Mouse (Mus musculus): Measurements from ENCODE around the gene Ccdc13. TPM values are rescaled to one million over a fixed set of nuclear protein-coding genes. Genes with fewer than 3 reads are reported as not detected.

Gene Ccdc13
- polyA plus RNA-seq, 1 experiment from 2014 or later, result 2.3 TPM

DNA sequence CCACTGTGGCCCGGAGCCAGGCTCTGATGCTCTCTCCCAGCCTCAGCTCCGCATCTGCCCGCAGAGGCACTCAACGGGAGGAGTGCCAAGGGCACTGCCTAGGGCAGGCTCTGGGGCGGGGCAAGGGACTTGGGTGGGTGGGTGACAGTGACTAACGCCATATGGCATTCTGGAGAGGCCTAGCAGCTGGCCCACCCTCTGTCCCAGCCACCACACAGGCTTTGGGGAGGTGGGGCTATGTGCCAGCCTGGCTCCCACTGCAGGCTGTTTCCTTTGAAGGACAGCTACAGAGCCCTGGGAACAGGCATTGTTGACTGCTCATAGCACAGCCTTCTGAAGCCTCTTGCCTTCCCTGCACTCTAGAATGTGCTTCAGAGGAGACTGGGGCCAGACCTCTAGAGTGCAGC lies 16.7 kb downstream of the Ccdc13 start:
- peak; percentile 51 for DNase-seq
- H3K27ac ChIP-seq (replicated peaks; ENCODE audit: low read depth, low read length), result peak overlapping the region; percentile 64; the same call in 1 of the 2 replicates
- no peak overlapping the region for H3K4me3 ChIP-seq (replicated peaks; ENCODE audit: low read depth, low read length)
- no peak overlapping the region for H3K4me2 ChIP-seq (ENCODE audit: low read length)
- no peaks in the 10 kb centered on the region for H3K27me3 ChIP-seq (ENCODE audit: control insufficient read depth, insufficient read depth, low read length)
- peaks cover 4% of the 10 kb centered on the region; the same call in 1 of the 2 replicates for H3K4me1 ChIP-seq (ENCODE audit: control insufficient read depth, insufficient read depth, low read length)
- 70% methylated on average over 6 of the region's 6 CpGs for WGBS
- ATAC-seq (ENCODE audit: low FRiP score, low TSS enrichment), result peak; percentile 76; the same call in 1 of the 2 replicates
- H3K36me3 ChIP-seq (ENCODE audit: control insufficient read depth, insufficient read depth, low read length), result no peaks in the 10 kb centered on the region
- no peak overlapping the region for H3K9ac ChIP-seq (replicated peaks; ENCODE audit: low read length)
- no peaks in the 10 kb centered on the region for H3K9me3 ChIP-seq (ENCODE audit: control insufficient read depth, low read length)

GRCm38 (mm10) chr9:121820765-121821164 lies 18.5 kb downstream of the Ccdc13 start:
- no peak overlapping the region for H3K27ac ChIP-seq (replicated peaks; ENCODE audit: low read depth, low read length)
- ATAC-seq (ENCODE audit: low FRiP score, low TSS enrichment), result no peak
- no peak for DNase-seq
- H3K4me3 ChIP-seq (replicated peaks; ENCODE audit: low read depth, low read length), result no peak overlapping the region
- H3K36me3 ChIP-seq (ENCODE audit: control insufficient read depth, insufficient read depth, low read length), result no peaks in the 10 kb centered on the region
- H3K4me1 ChIP-seq (ENCODE audit: control insufficient read depth, insufficient read depth, low read length), result peaks cover 4% of the 10 kb centered on the region; the same call in 1 of the 2 replicates
- H3K4me2 ChIP-seq (ENCODE audit: low read length), result no peak overlapping the region
- no peaks in the 10 kb centered on the region for H3K27me3 ChIP-seq (ENCODE audit: control insufficient read depth, insufficient read depth, low read length)
- 71% methylated on average over 5 of the region's 5 CpGs for WGBS
- H3K9ac ChIP-seq (replicated peaks; ENCODE audit: low read length), result no peak overlapping the region
- H3K9me3 ChIP-seq (ENCODE audit: control insufficient read depth, low read length), result no peaks in the 10 kb centered on the region

DNA sequence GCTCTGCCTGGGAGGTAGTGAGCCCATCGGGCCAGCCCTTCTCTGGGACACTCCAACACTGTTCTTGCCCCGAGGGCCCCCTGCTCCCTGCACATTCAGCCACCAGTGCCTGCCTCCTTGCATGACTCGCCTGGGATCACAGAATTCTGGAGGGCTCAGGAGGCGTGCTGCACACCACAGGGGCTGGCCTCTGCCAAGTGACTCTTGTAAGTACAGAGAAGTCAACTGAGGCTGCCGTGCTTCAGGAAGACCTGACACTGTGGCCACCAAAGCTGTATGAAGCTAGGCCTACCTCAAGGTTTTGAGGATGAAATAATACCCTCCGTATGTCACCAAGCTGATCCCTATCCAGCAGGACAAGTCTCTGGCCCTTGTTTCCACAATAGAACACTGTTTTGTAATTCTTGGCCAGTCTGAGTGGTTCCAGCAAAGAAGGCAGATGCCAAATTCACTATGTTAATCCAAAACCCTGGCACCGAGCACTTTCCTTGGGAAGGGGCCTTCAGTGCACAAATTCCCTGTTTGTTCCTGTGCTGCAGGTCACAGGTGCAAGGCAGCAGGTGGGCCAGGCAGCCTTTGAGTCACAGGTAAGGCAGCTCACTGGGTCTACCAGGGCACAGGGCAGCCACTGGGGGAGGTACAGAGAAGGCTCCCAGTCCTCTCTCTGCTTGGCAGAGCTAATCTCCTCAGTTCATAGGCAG lies 19.3 kb downstream of the Ccdc13 start:
- WGBS, result 45% methylated on average over 7 of the region's 7 CpGs
- H3K27ac ChIP-seq (replicated peaks; ENCODE audit: low read depth, low read length), result no peak overlapping the region
- ATAC-seq (ENCODE audit: low FRiP score, low TSS enrichment), result no peak

DNA sequence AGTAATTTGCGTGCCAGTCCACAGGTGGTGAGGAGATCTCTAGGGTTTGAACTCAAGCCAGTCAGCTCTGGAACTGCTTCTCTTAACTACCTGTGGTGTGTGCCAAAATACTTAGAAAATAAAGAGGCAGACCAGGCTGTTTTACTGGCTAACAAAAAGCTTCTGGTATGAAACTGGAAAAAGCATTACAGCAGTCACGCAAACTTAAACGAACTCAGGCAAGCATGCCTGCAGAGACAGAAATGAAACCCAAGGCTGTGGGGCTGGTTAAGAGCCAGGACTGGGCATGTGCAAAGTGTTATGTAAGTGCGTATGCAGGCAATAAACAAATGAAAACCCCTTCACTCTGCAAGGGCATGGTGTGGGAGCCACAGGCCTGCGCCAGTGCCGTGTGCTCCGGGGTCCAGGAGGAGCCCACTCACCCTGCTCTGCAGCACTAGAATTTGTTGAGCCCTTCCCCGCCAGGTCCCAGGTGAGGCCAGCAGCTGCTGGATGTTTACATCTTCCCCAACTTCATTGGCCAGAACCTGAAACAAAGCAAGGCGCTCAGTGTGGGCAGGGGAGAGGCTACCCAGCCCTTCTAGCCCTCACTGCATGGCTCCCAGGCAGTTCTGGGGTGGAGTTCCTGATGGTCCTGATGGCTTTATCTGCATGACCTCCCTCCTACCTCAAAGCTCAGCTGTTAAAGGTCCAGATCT lies 20.0 kb downstream of the Ccdc13 start:
- Histone ChIP-seq H3K9me3 (ENCODE audit: control insufficient read depth, low read length) (no peaks in the 10 kb centered on the region), H3K36me3 (ENCODE audit: control insufficient read depth, insufficient read depth, low read length) (no peaks in the 10 kb centered on the region), H3K4me1 (ENCODE audit: control insufficient read depth, insufficient read depth, low read length) (peaks cover 4% of the 10 kb centered on the region; the same call in 1 of the 2 replicates), H3K27ac (replicated peaks; ENCODE audit: low read depth, low read length) (no peak overlapping the region), H3K27me3 (ENCODE audit: control insufficient read depth, insufficient read depth, low read length) (no peaks in the 10 kb centered on the region), H3K4me3 (replicated peaks; ENCODE audit: low read depth, low read length) (no peak overlapping the region), H3K9ac (replicated peaks; ENCODE audit: low read length) (no peak overlapping the region), H3K4me2 (ENCODE audit: low read length) (no peak overlapping the region)
- DNase-seq (no peak), ATAC-seq (ENCODE audit: low FRiP score, low TSS enrichment) (no peak)
- 85% methylated on average over 9 of the region's 9 CpGs for WGBS

More for the DNA sequence above, 19.3 kb downstream of the Ccdc13 start:
- H3K9ac ChIP-seq (replicated peaks; ENCODE audit: low read length), result no peak overlapping the region
- H3K36me3 ChIP-seq (ENCODE audit: control insufficient read depth, insufficient read depth, low read length), result no peaks in the 10 kb centered on the region
- no peaks in the 10 kb centered on the region for H3K27me3 ChIP-seq (ENCODE audit: control insufficient read depth, insufficient read depth, low read length)
- no peak for DNase-seq
- H3K4me2 ChIP-seq (ENCODE audit: low read length), result no peak overlapping the region
- H3K9me3 ChIP-seq (ENCODE audit: control insufficient read depth, low read length), result no peaks in the 10 kb centered on the region
- H3K4me1 ChIP-seq (ENCODE audit: control insufficient read depth, insufficient read depth, low read length), result peaks cover 4% of the 10 kb centered on the region; the same call in 1 of the 2 replicates
- H3K4me3 ChIP-seq (replicated peaks; ENCODE audit: low read depth, low read length), result no peak overlapping the region

DNA sequence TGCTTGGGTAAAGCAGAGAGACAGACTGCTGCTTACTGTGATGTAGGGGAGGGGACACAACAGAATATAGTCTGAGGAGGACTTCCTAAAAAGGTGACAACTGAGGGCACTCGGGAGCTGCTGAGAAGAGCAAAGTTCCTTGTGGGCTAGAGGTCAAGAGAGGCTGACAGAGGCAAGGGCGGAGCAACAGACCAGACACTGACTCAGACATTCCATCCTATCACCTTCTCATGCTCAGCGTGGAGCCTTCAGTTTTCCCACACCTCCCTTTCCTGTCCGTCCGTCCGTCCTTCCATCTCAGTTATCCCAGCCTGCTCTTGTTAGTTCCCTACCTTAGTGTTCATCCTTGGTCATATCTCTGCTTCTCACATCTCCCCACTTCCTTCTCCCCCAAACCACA lies 24.1 kb downstream of the Ccdc13 start:
- DNase-seq (no peak), ATAC-seq (ENCODE audit: low FRiP score, low TSS enrichment) (no peak)
- Histone ChIP-seq H3K4me2 (ENCODE audit: low read length) (no peak overlapping the region), H3K4me3 (replicated peaks; ENCODE audit: low read depth, low read length) (no peak overlapping the region), H3K9me3 (ENCODE audit: control insufficient read depth, low read length) (no peaks in the 10 kb centered on the region), H3K27me3 (ENCODE audit: control insufficient read depth, insufficient read depth, low read length) (no peaks in the 10 kb centered on the region), H3K36me3 (ENCODE audit: control insufficient read depth, insufficient read depth, low read length) (no peaks in the 10 kb centered on the region), H3K9ac (replicated peaks; ENCODE audit: low read length) (no peak overlapping the region), H3K4me1 (ENCODE audit: control insufficient read depth, insufficient read depth, low read length) (peaks cover 11% of the 10 kb centered on the region), H3K27ac (replicated peaks; ENCODE audit: low read depth, low read length) (no peak overlapping the region)
- WGBS, result 86% methylated on average over 6 of the region's 6 CpGs

GRCm38 (mm10) chr9:121810081-121810821 lies 29.0 kb downstream of the Ccdc13 start:
- H3K4me2 ChIP-seq (ENCODE audit: low read length), result no peak overlapping the region
- WGBS, result 11% methylated on average over 15 of the region's 15 CpGs
- 0 out of 2 replicates have a peak overlapping the region, but pooled peaks have one; percentile 21 for H3K9ac ChIP-seq (replicated peaks; ENCODE audit: low read length)
- peak overlapping the region; percentile 61 for H3K27ac ChIP-seq (replicated peaks; ENCODE audit: low read depth, low read length)
- H3K9me3 ChIP-seq (ENCODE audit: control insufficient read depth, low read length), result no peaks in the 10 kb centered on the region
- peak; percentile 47; the same call in 1 of the 2 replicates for ATAC-seq (ENCODE audit: low FRiP score, low TSS enrichment)
- no peaks in the 10 kb centered on the region for H3K27me3 ChIP-seq (ENCODE audit: control insufficient read depth, insufficient read depth, low read length)
- H3K36me3 ChIP-seq (ENCODE audit: control insufficient read depth, insufficient read depth, low read length), result no peaks in the 10 kb centered on the region
- DNase-seq, result peak; percentile 74
- H3K4me3 ChIP-seq (replicated peaks; ENCODE audit: low read depth, low read length), result no peak overlapping the region
- peaks cover 22% of the 10 kb centered on the region for H3K4me1 ChIP-seq (ENCODE audit: control insufficient read depth, insufficient read depth, low read length)

DNA sequence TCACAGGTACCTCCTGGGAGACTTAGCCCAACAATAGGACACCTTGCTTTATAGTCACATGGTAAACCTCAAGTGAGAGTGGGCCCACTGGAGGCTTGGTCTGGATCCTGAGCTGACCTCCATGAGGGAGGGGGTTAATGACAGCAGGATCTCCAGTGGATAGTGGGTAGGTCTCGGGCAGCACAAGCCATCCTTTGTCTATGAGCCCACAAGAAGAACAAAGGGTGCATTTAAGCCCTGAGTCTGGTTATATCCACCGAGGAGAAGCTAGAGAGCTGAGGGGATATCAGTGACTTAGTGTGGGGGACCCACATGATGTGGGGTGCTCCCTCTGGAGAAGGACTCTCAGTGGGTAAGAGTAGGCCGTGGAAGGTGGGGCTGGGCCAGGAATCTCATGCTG lies 30.8 kb downstream of the Ccdc13 start:
- ATAC-seq (ENCODE audit: low FRiP score, low TSS enrichment) (no peak), DNase-seq (no peak)
- no peak overlapping the region for H3K4me3 ChIP-seq (replicated peaks; ENCODE audit: low read depth, low read length)
- WGBS, result 44% methylated on average over 3 of the region's 3 CpGs
- H3K9ac ChIP-seq (replicated peaks; ENCODE audit: low read length), result no peak overlapping the region
- H3K4me1 ChIP-seq (ENCODE audit: control insufficient read depth, insufficient read depth, low read length), result peaks cover 22% of the 10 kb centered on the region
- no peaks in the 10 kb centered on the region for H3K27me3 ChIP-seq (ENCODE audit: control insufficient read depth, insufficient read depth, low read length)
- no peaks in the 10 kb centered on the region for H3K36me3 ChIP-seq (ENCODE audit: control insufficient read depth, insufficient read depth, low read length)
- H3K27ac ChIP-seq (replicated peaks; ENCODE audit: low read depth, low read length), result no peak overlapping the region
- no peaks in the 10 kb centered on the region for H3K9me3 ChIP-seq (ENCODE audit: control insufficient read depth, low read length)
- no peak overlapping the region for H3K4me2 ChIP-seq (ENCODE audit: low read length)

- Histone ChIP-seq H3K36me3 (ENCODE audit: control insufficient read depth, insufficient read depth, low read length) (no peaks in the 10 kb centered on the region), H3K27ac (replicated peaks; ENCODE audit: low read depth, low read length) (no peak overlapping the region), H3K4me2 (ENCODE audit: low read length) (no peak overlapping the region), H3K27me3 (ENCODE audit: control insufficient read depth, insufficient read depth, low read length) (no peaks in the 10 kb centered on the region), H3K4me1 (ENCODE audit: control insufficient read depth, insufficient read depth, low read length) (peaks cover 22% of the 10 kb centered on the region), H3K9me3 (ENCODE audit: control insufficient read depth, low read length) (no peaks in the 10 kb centered on the region), H3K9ac (replicated peaks; ENCODE audit: low read length) (no peak overlapping the region), H3K4me3 (replicated peaks; ENCODE audit: low read depth, low read length) (no peak overlapping the region)
- DNase-seq (no peak), ATAC-seq (ENCODE audit: low FRiP score, low TSS enrichment) (no peak)
- 69% methylated on average over 7 of the region's 7 CpGs for WGBS
Observed at GRCm38 (mm10) chr9:121807947-121808346, 31.3 kb downstream of the Ccdc13 start.

Measured in midbrain, embryonic 14.5 days (tissue).